Mouse (Mus musculus) small intestine, adult 2 months (tissue): ENCODE measurements around the gene Ppp4r3a.

ENCODE experiments used
- CTCF ChIP-seq: fragments of 200-500 bp; IDR thresholded peaks from 2 replicates; pipeline ENCODE4 v1.5.1; 2012; ENCODE audit warnings: low read depth, mild to moderate bottlenecking, control low read depth, inconsistent platforms, low read length, moderate library complexity, mixed read lengths; ENCODE audit not compliant: insufficient replicate concordance, insufficient read length; ENCODE audit errors: extremely low read depth
- POLR2A ChIP-seq: fragments of 200-500 bp; IDR thresholded peaks from 2 replicates; pipeline ENCODE4 v1.6.1; 2012; ENCODE audit warnings: low read depth, mild to moderate bottlenecking, control low read depth, inconsistent platforms, low read length, moderate library complexity

GRCm38 (mm10) chr12:101123013-101123412 is 39.5 kb upstream of the Ppp4r3a start:
- TF ChIP-seq POLR2A (no peak), CTCF (no peak)
